Mouse (Mus musculus): Measurements from ENCODE around the gene Col5a1.

The Col5a1 gene

GRCm38 (mm10) chr2:28034011-28034710, 147.9 kb downstream of the Col5a1 start:
- no peak for DNase-seq (ENCODE audit: low read depth, low spot score)

- DNase-seq (ENCODE audit: low read depth, low spot score): no peak
These were observed 150.6 kb downstream of the Col5a1 start for GRCm38 (mm10) chr2:28036788-28037187.

- no peak for DNase-seq (ENCODE audit: low read depth, low spot score)
These were observed 151.5 kb downstream of the Col5a1 start for GRCm38 (mm10) chr2:28037505-28038390.

- no peak for DNase-seq (ENCODE audit: low read depth, low spot score)
These were observed 152.3 kb downstream of the Col5a1 start for GRCm38 (mm10) chr2:28038391-28039096.

- DNase-seq (ENCODE audit: low read depth, low spot score): no peak
These were observed 153.6 kb downstream of the Col5a1 start for GRCm38 (mm10) chr2:28039647-28040325.

- DNase-seq (ENCODE audit: low read depth, low spot score): no peak
These were observed 154.2 kb downstream of the Col5a1 start for GRCm38 (mm10) chr2:28040466-28040865.

GRCm38 (mm10) chr2:28044920-28045598, 158.8 kb downstream of the Col5a1 start:
- no peak for DNase-seq (ENCODE audit: low read depth, low spot score)

- no peak for DNase-seq (ENCODE audit: low read depth, low spot score)
These were observed 160.1 kb downstream of the Col5a1 start for GRCm38 (mm10) chr2:28046311-28046710.

- no peak for DNase-seq (ENCODE audit: low read depth, low spot score)
These were observed 160.9 kb downstream of the Col5a1 start for GRCm38 (mm10) chr2:28047092-28047491.

- no peak for DNase-seq (ENCODE audit: low read depth, low spot score)
These were observed 173.7 kb downstream of the Col5a1 start for GRCm38 (mm10) chr2:28059922-28060321.

- DNase-seq (ENCODE audit: low read depth, low spot score): no peak
These were observed 177.6 kb downstream of the Col5a1 start for GRCm38 (mm10) chr2:28063711-28064338.

GRCm38 (mm10) chr2:28064339-28065080, 178.3 kb downstream of the Col5a1 start:
- DNase-seq (ENCODE audit: low read depth, low spot score): no peak

- DNase-seq (ENCODE audit: low read depth, low spot score): no peak
These were observed 178.9 kb downstream of the Col5a1 start for GRCm38 (mm10) chr2:28065081-28065651.

GRCm38 (mm10) chr2:28066686-28067085, 180.5 kb downstream of the Col5a1 start:
- no peak for DNase-seq (ENCODE audit: low read depth, low spot score)

- DNase-seq (ENCODE audit: low read depth, low spot score): no peak
These were observed 180.9 kb downstream of the Col5a1 start for GRCm38 (mm10) chr2:28067175-28067574.

GRCm38 (mm10) chr2:28067821-28068536, 181.8 kb downstream of the Col5a1 start:
- peak; percentile 9 for DNase-seq (ENCODE audit: low read depth, low spot score)

- DNase-seq (ENCODE audit: low read depth, low spot score): no peak
These were observed 182.3 kb downstream of the Col5a1 start for GRCm38 (mm10) chr2:28068537-28068878.

GRCm38 (mm10) chr2:28075616-28076187, 189.5 kb downstream of the Col5a1 start:
- no peak for DNase-seq (ENCODE audit: low read depth, low spot score)

GRCm38 (mm10) chr2:28084768-28085167, 198.5 kb downstream of the Col5a1 start, which contains the start of gene Fcnb:
TSS of gene Fcnb (minus strand) at chr2:28084885.
- DNase-seq (ENCODE audit: low read depth, low spot score): no peak

Data from ES-CJ7 (cell line).